Mouse (Mus musculus) right cerebral cortex, postnatal 4 days (tissue): Measurements from ENCODE around the gene Gm9048.
"Not testable (repeated sequence)": the region's sequence is repeated elsewhere in the genome, so short reads cannot be mapped to it uniquely, and the experiment has no call there.

Experiments
- DNase-seq: peaks from one replicate; pipeline ENCODE4 v3.0.0-alpha.2; 2022

Gm9048 gene

DNA sequence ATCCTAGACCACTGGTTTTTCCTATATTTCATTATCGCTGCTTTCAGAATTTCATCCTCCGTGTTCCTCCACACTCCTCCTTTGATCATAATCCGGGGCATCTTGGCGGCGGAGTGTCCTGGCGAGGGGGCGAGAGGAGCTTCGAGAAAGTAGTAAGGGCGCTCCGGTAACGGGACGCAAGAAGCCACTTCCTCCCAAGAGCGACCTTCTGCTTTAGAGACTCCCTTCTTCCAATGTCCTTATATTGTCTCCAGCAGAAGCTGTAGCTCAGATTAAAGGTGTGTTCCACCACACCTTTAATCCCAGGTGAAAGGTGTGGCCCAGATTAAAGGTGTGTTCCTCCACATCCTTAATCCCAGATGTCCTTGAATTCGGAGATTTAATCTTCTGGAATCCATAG, at the start of gene Gm9048:
Gm9048 (minus strand) TSS at position 101 of the 400 bp plus-strand sequence.
- DNase-seq: not testable (repeated sequence)

DNA sequence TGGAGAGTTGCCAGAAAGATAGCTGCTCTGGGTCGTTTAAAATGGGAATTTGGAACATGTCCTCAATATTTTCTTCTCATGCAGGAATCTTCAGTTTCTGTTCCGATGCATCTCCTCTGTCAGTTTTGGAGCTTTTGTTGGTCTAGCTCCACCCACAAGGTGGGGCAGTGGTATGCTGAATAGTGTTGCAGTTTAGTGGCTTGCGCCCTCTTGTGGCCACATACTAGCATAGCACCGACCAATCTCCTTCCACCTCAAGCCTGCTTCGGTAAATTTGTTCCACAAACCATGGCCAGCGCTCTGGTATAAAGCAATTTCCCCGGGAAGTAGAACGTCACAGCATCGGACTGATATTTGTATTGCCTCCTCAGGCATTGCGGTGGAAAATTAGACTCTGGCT, 22.0 kb upstream of the Gm9048 start:
- DNase-seq: peak; percentile 83

DNA sequence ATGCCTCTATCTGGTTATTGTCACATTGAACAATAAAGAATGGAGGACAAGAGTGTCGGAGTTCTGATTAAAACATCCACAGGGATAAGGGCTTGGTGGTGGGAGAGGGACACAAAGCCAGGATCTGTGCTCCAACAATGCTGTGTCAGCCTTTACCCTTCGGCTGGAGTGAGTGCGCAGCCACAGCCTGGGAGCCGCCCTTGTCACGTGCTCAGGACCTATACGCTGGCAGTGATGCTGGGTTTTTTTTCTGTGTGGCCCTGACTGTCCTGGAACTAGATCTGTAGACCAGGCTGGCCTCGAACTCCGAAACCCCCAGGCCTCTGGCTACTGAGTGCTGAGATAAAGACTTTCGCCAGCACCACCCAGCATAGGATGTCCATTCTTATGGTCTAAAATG, 21.0 kb upstream of the Gm9048 start:
- no peak for DNase-seq

DNA sequence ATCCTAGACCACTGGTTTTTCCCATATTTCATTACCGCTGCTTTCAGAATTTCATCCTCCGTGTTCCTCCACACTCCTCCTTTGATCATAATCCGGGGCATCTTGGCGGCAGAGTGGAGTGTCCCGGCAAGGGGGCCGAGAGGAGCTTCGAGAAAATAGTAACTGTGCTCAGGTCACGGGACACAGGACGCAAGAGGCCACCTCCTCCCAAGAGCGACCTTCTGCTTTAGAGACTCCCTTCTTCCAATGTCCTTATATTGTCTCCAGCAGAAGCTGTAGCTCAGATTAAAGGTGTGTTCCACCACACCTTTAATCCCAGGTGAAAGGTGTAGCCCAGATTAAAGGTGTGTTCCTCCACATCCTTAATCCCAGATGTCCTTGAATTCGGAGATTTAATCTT, 5.5 kb upstream of the Gm9048 start, which contains the start of gene Gm9049:
Gm9049 (minus strand) TSS at position 101 of the 400 bp plus-strand sequence.
- not testable (repeated sequence) for DNase-seq

DNA sequence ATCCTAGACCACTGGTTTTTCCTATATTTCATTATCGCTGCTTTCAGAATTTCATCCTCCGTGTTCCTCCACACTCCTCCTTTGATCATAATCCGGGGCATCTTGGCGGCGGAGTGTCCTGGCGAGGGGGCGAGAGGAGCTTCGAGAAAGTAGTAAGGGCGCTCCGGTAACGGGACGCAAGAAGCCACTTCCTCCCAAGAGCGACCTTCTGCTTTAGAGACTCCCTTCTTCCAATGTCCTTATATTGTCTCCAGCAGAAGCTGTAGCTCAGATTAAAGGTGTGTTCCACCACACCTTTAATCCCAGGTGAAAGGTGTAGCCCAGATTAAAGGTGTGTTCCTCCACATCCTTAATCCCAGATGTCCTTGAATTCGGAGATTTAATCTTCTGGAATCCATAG, 5.3 kb downstream of the Gm9048 start, which contains the start of gene Gm9046:
Gm9046 (minus strand) TSS at position 101 of the 400 bp plus-strand sequence.
- not testable (repeated sequence) for DNase-seq

DNA sequence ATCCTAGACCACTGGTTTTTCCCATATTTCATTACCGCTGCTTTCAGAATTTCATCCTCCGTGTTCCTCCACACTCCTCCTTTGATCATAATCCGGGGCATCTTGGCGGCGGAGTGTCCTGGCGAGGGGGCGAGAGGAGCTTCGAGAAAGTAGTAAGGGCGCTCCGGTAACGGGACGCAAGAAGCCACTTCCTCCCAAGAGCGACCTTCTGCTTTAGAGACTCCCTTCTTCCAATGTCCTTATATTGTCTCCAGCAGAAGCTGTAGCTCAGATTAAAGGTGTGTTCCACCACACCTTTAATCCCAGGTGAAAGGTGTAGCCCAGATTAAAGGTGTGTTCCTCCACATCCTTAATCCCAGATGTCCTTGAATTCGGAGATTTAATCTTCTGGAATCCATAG, 10.7 kb downstream of the Gm9048 start, which contains the start of gene Gm9045:
Gm9045 (minus strand) TSS at position 101 of the 400 bp plus-strand sequence.
- DNase-seq: not testable (repeated sequence)

DNA sequence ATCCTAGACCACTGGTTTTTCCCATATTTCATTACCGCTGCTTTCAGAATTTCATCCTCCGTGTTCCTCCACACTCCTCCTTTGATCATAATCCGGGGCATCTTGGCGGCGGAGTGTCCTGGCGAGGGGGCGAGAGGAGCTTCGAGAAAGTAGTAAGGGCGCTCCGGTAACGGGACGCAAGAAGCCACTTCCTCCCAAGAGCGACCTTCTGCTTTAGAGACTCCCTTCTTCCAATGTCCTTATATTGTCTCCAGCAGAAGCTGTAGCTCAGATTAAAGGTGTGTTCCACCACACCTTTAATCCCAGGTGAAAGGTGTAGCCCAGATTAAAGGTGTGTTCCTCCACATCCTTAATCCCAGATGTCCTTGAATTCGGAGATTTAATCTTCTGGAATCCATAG, 16.2 kb downstream of the Gm9048 start, which contains the start of gene Gm9044:
Gm9044 (minus strand) TSS at position 101 of the 400 bp plus-strand sequence.
- not testable (repeated sequence) for DNase-seq

DNA sequence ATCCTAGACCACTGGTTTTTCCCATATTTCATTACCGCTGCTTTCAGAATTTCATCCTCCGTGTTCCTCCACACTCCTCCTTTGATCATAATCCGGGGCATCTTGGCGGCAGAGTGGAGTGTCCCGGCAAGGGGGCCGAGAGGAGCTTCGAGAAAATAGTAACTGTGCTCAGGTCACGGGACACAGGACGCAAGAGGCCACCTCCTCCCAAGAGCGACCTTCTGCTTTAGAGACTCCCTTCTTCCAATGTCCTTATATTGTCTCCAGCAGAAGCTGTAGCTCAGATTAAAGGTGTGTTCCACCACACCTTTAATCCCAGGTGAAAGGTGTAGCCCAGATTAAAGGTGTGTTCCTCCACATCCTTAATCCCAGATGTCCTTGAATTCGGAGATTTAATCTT, 21.6 kb downstream of the Gm9048 start, which contains the start of gene Gm9040:
Gm9040 (minus strand) TSS at position 101 of the 400 bp plus-strand sequence.
- DNase-seq: not testable (repeated sequence)

DNA sequence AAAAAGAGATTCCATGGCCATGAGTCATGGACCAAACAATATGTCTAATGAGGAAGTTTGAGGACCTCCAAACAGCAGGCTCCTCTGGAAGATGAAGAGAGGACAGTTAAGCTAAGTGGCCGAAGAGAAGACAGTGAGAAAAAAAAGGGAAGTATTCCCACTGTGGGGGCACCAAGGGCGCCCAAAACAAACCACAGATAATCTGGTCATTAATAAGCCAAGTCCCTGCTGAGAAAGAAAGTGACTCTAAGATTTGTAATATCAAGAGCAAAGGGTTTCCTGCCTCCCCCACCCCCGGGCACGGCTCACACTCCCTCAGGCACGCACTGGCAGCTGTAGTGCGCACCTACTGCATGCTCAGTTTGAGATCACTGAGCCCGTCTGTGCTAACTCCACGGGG, 29.5 kb downstream of the Gm9048 start:
- DNase-seq: no peak

DNA sequence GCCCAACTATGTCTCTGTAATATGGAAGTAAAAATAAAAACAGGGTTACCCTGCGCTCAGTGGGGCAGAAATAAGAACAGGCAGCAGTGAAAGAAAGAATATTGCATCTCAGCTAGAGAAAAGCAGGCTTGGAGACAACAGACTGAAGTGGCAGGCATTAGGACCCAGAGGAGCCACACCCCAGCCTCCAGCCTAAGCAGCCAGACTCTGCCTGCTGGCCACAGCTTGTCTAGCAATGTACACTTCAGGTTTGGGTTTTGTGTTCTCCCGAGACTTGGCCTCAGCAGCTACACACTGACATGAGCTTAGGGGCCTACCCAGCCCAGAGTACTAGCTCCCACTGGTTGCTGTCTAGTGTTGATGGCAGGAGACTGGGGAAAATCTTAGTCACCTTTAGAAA, 46.3 kb downstream of the Gm9048 start:
- not testable (repeated sequence) for DNase-seq
